Mouse (Mus musculus) Patski (cell line): Measurements from ENCODE around the gene Slc43a2. TPM values are rescaled to one million over a fixed set of nuclear protein-coding genes. Genes with fewer than 3 reads are reported as not detected.

ENCODE experiments used
- ATAC-seq: fragments of 100-300 bp; one replicate; pipeline ENCODE4 v1.8.0; 2021
- CTCF ChIA-PET: fragments of 350-600 bp; sonication (Branson Sonifier 250); formaldehyde crosslinking; loops from one replicate; lab custom pipeline; 2022; ENCODE audit warnings: inconsistent platforms; lab: Charles Lee
- POLR2A ChIA-PET: fragments of 350-600 bp; sonication (Branson Sonifier 250); formaldehyde crosslinking; loops from one replicate; lab custom pipeline; 2022; ENCODE audit warnings: antibody characterized with exemption, inconsistent platforms; lab: Charles Lee
- DNase-seq: peaks from one replicate; pipeline ENCODE4 v3.0.0-alpha.2; 2011; ENCODE audit warnings: low read depth, low spot score
- H3K27me3 ChIP-seq: fragments of 371-371 bp; one replicate; pipeline ENCODE4 v1.5.1; 2021
- CTCF ChIP-seq: fragments of 100-300 bp; IDR thresholded peaks from one replicate; pipeline ENCODE4 v1.5.1; 2021
- in situ Hi-C: fragments of 300-500 bp; cut with MboI; formaldehyde crosslinking; loops from 3 replicates; pipeline ENCODE4 v1.11.1; 2018; ENCODE audit warnings: low pct_unique_long_range_greater_than_20kb, mixed read lengths
- polyA plus RNA-seq: library from polyadenylated mRNA; unstranded; gene quantifications from one replicate; pipeline ENCODE4 v1.2.3, GENCODE M21; 2021

Gene Slc43a2
- polyA plus RNA-seq, 1 experiment from 2014 or later: 10.0 TPM

GRCm38 (mm10) chr11:75535106-75535795 lies 3.8 kb downstream of the Slc43a2 start:
- DNase-seq: no peak
- ChIA-PET POLR2A (interaction anchor here (0.9 kb wide), 1 partner anchor 23 kb away, joined by 3 read pairs; no protein-coding TSS in a partner anchor), CTCF (no interaction called here)
- ATAC-seq: no peak
- H3K27me3 ChIP-seq: no peaks in the 10 kb centered on the region
- in situ Hi-C loops: no loop called here
- no peak for TF ChIP-seq CTCF

- in situ Hi-C loops: no loop called here
- ATAC-seq: no peak
Observed at GRCm38 (mm10) chr11:75536255-75537024, 4.9 kb downstream of the Slc43a2 start.

GRCm38 (mm10) chr11:75537025-75537414 lies 5.5 kb downstream of the Slc43a2 start:
- ATAC-seq (no peak), DNase-seq (no peak)
- CTCF ChIA-PET: no interaction called here
- H3K27me3 ChIP-seq: no peaks in the 10 kb centered on the region
- TF ChIP-seq CTCF: no peak
- in situ Hi-C loops: no loop called here
- POLR2A ChIA-PET: no interaction called here

More at GRCm38 (mm10) chr11:75536255-75537024, 4.9 kb downstream of the Slc43a2 start:
- ChIA-PET POLR2A (interaction anchor here (0.9 kb wide), 1 partner anchor 22 kb away, joined by 3 read pairs; no protein-coding TSS in a partner anchor), CTCF (no interaction called here)
- no peak for TF ChIP-seq CTCF
- DNase-seq: no peak
- no peaks in the 10 kb centered on the region for H3K27me3 ChIP-seq

GRCm38 (mm10) chr11:75537491-75538183 lies 6.1 kb downstream of the Slc43a2 start:
- in situ Hi-C loops: no loop called here
- POLR2A ChIA-PET: no interaction called here
- TF ChIP-seq CTCF: no peak
- CTCF ChIA-PET: no interaction called here
- ATAC-seq (no peak), DNase-seq (no peak)
- H3K27me3 ChIP-seq: no peaks in the 10 kb centered on the region

GRCm38 (mm10) chr11:75538184-75538969 lies 6.9 kb downstream of the Slc43a2 start:
- ATAC-seq: no peak
- ChIA-PET CTCF (no interaction called here), POLR2A (no interaction called here)
- no peak for TF ChIP-seq CTCF
- DNase-seq: no peak
- in situ Hi-C loops: no loop called here
- no peaks in the 10 kb centered on the region for H3K27me3 ChIP-seq

GRCm38 (mm10) chr11:75538970-75539299 lies 7.4 kb downstream of the Slc43a2 start:
- in situ Hi-C loops: no loop called here
- ChIA-PET CTCF (no interaction called here), POLR2A (no interaction called here)
- no peaks in the 10 kb centered on the region for H3K27me3 ChIP-seq
- ATAC-seq (no peak), DNase-seq (no peak)
- no peak for TF ChIP-seq CTCF

GRCm38 (mm10) chr11:75540209-75540608 lies 8.7 kb downstream of the Slc43a2 start:
- CTCF ChIA-PET: interaction anchor here (1.0 to 1.5 kb wide), 3 partner anchors 10 to 34 kb away, joined by 3 to 4 read pairs (median 3); no protein-coding TSS in a partner anchor

GRCm38 (mm10) chr11:75540710-75541581 lies 9.5 kb downstream of the Slc43a2 start:
- ChIA-PET POLR2A (interaction anchor here (1.9 kb wide), 1 partner anchor 9 kb away, joined by 5 read pairs; the partner anchor contains the start of gene Slc43a2), CTCF (interaction anchor here (1.0 to 1.5 kb wide), 4 partner anchors 11 to 33 kb away, joined by 3 to 4 read pairs (median 4); no protein-coding TSS in a partner anchor)
- in situ Hi-C loops: no loop called here
- H3K27me3 ChIP-seq: no peaks in the 10 kb centered on the region
- TF ChIP-seq CTCF: no peak
- DNase-seq: no peak
- no peak for ATAC-seq

More at GRCm38 (mm10) chr11:75540209-75540608, 8.7 kb downstream of the Slc43a2 start:
- no peak for ATAC-seq
- POLR2A ChIA-PET: interaction anchor here (1.9 kb wide), 1 partner anchor 9 kb away, joined by 5 read pairs; the partner anchor contains the start of gene Slc43a2
- no peak for DNase-seq
- TF ChIP-seq CTCF: no peak
- in situ Hi-C loops: no loop called here
- H3K27me3 ChIP-seq: no peaks in the 10 kb centered on the region

GRCm38 (mm10) chr11:75544713-75545112 lies 13.2 kb downstream of the Slc43a2 start:
- no peak for TF ChIP-seq CTCF
- DNase-seq: no peak
- no peaks in the 10 kb centered on the region for H3K27me3 ChIP-seq
- no peak for ATAC-seq
- POLR2A ChIA-PET: no interaction called here
- in situ Hi-C loops: no loop called here
- CTCF ChIA-PET: no interaction called here
